Mouse (Mus musculus): Measurements from ENCODE around the gene Spint4. TPM values are rescaled to one million over a fixed set of nuclear protein-coding genes. Genes with fewer than 3 reads are reported as not detected.
A peak's percentile ranks its signal among the peaks of the same experiment; 100 is the strongest.
"Not testable (repeated sequence)": the region's sequence is repeated elsewhere in the genome, so short reads cannot be mapped to it uniquely, and the experiment has no call there.

Spint4 gene
- polyA plus RNA-seq, 1 experiment: not detected

DNA sequence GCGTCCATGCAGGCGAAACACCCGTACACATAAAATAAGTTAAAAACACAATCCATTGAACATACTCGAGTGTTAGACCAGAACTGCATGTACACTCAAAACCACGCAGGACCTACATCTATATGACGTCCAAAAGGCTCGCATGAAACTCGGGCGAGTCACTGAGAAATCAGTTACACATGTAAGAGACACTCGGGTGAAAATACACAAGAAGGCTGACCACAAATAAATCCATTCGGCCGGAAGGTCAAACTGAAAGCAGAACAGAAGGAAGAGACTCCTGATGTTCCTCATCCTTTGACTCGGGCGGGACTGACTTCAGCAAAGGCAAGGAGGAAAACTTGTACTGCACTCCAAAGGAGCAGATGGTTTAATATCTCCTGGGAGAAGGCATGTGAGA, 7.7 kb downstream of the Spint4 start:
- Histone ChIP-seq H3K4me3 (replicated peaks; ENCODE audit: control insufficient read depth, low read depth, low read length) (no peak overlapping the region), H3K27ac (ENCODE audit: control insufficient read depth, insufficient read depth, low read depth, low read length, poor library complexity) (no peak overlapping the region), H3K4me1 (ENCODE audit: control insufficient read depth, insufficient read depth, low read length) (no peaks in the 10 kb centered on the region)
- WGBS: 82% methylated on average over 14 of the region's 14 CpGs
- TF ChIP-seq POLR2A (IDR thresholded peaks at IDR 0.05; ENCODE audit: borderline replicate concordance, control insufficient read depth, low read depth, low read length) (no peak), CTCF (IDR thresholded peaks at IDR 0.05; ENCODE audit: control insufficient read depth, insufficient read depth, low read length) (no peak)

DNA sequence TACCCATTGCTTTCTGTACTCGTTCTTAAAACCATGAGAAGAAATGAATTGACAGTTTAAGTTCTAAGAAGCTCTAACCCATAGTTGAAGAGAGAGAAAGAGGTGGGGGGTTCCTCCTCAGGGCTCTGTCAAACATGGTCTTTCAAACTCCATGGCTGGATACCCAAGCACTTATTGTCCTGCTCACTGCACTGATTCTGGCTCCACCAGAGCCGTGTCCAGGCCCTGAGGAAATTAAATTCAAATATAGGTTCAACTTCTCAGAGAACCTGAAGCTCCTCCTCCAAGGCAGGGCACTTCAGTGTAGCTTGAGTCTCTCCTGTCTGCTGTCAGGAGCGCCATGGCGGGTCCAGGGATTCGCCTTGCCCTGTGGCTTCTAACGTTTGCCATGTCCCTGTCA, 16.7 kb downstream of the Spint4 start, which contains the start of gene Spint5:
TSS of gene Spint5 (plus strand) at position 301 of the 400 bp plus-strand sequence.
- 70% methylated on average over 6 of the region's 6 CpGs for WGBS
- Histone ChIP-seq H3K4me1 (ENCODE audit: control insufficient read depth, insufficient read depth, low read length) (no peaks in the 10 kb centered on the region), H3K4me3 (replicated peaks; ENCODE audit: control insufficient read depth, low read depth, low read length) (no peak within 1 kb of the TSS), H3K27ac (ENCODE audit: control insufficient read depth, insufficient read depth, low read depth, low read length, poor library complexity) (no peak within 1 kb of the TSS)
- TF ChIP-seq POLR2A (IDR thresholded peaks at IDR 0.05; ENCODE audit: borderline replicate concordance, control insufficient read depth, low read depth, low read length): no peak
- no peak for TF ChIP-seq CTCF (IDR thresholded peaks at IDR 0.05; ENCODE audit: control insufficient read depth, insufficient read depth, low read length)

DNA sequence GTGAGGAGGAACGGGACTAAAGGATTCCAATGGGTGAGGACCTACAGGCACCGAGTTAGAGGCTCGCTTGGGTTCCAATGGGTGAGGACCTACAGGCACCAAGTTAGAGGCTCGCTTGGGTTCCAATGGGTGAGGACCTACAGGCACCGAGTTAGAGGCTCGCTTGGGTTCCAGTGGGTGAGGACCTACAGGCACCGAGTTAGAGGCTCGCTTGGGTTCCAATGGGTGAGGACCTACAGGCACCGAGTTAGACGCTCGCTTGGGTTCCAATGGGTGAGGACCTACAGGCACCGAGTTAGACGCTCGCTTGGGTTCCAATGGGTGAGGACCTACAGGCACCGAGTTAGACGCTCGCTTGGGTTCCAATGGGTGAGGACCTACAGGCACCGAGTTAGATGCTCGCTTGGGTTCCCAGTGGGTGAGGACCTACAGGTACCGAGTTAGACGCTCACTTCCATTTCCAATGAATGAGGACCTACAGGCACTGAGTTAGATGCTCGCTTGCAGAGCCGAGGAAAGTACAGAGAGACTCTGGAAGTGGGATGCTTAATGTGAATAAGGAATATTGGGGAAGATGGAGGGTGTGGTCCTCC, 18.0 kb downstream of the Spint4 start:
- H3K4me3 ChIP-seq (replicated peaks; ENCODE audit: control insufficient read depth, low read depth, low read length); H3K27ac ChIP-seq (ENCODE audit: control insufficient read depth, insufficient read depth, low read depth, low read length, poor library complexity); H3K4me1 ChIP-seq (ENCODE audit: control insufficient read depth, insufficient read depth, low read length): not testable (repeated sequence)
- 88% methylated on average over 23 of the region's 23 CpGs for WGBS

DNA sequence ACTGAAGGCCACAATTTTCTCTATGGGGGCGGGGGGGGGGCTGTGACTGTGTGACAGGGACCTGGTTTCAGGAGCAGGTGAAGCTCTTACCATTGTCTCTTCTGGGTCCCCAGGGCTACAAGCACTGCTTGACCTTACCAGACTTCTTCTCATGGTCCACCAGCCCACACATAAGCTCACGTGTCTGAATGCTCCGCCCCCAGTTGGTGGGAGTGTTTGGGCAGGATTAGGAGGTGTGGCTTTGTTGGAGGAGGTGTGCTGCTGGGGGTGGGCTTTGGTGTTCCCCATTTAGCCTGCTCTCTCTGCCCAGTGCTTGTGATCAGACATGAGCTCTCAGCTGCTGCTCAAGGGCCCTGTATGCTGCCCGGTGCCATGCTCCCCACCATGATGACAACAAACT, 25.0 kb downstream of the Spint4 start:
- no peaks in the 10 kb centered on the region for H3K4me1 ChIP-seq (ENCODE audit: control insufficient read depth, insufficient read depth, low read length)
- 78% methylated on average over 4 of the region's 4 CpGs for WGBS
- no peak overlapping the region for H3K27ac ChIP-seq (ENCODE audit: control insufficient read depth, insufficient read depth, low read depth, low read length, poor library complexity)
- TF ChIP-seq POLR2A (IDR thresholded peaks at IDR 0.05; ENCODE audit: borderline replicate concordance, control insufficient read depth, low read depth, low read length): no peak
- no peak for TF ChIP-seq CTCF (IDR thresholded peaks at IDR 0.05; ENCODE audit: control insufficient read depth, insufficient read depth, low read length)
- H3K4me3 ChIP-seq (replicated peaks; ENCODE audit: control insufficient read depth, low read depth, low read length): no peak overlapping the region

DNA sequence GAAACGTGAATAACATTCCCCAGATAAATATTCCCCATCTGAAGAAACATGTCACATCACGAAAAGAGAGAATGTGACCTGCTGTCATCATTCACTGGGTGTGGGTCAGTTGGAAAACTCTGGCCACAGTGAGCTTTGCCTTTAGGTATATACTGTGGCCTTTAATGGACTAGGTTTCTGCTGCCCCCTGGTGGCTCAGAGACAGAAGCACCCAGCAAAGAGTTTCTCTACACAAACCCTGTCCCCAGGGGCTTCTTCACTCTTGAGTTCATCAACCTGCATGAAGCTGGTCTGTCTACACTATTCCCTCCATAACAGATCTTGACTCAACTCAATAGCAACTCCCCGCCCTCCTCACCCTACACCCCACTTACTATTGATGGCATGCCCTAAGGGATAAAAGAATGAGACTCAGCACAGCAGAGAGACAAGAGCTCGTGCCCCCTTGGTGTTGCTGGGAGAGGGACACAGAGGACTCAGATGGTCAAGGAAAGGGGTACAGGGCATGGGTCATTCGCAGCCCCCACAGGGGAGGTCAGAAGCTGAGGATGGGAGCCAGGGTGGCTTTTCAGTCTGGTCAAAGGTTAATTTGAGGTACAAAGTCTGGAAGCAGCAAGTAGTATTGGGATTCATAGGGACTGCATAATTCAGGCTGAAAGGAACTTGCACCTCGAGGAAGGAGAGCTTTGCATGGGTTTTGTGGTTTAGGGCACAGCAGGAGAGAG, 27.8 kb downstream of the Spint4 start:
- Histone ChIP-seq H3K4me3 (replicated peaks; ENCODE audit: control insufficient read depth, low read depth, low read length) (no peak overlapping the region), H3K27ac (ENCODE audit: control insufficient read depth, insufficient read depth, low read depth, low read length, poor library complexity) (no peak overlapping the region), H3K4me1 (ENCODE audit: control insufficient read depth, insufficient read depth, low read length) (no peaks in the 10 kb centered on the region)
- TF ChIP-seq CTCF (IDR thresholded peaks at IDR 0.05; ENCODE audit: control insufficient read depth, insufficient read depth, low read length) (peak; percentile 77), POLR2A (IDR thresholded peaks at IDR 0.05; ENCODE audit: borderline replicate concordance, control insufficient read depth, low read depth, low read length) (no peak)
- WGBS: 24% methylated on average over 6 of the region's 6 CpGs

DNA sequence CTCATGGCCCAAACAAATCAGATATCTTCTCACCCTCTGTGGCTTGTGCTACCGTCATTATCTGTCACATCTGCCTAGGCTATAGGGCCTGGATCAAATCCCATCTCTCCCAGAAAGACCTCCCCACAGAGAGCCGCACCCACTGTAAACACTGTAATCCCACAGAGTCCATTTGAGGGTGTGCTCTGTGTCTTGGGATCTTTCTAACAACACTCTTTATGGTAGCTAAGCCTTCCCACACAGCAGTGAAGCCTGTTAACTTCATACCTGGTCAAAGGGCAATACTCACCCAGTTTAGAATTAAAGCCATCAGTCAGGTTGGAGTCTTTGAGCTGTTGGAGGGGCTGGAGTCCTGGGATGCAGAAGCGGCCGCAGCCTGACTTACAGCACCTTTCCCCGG, 33.4 kb downstream of the Spint4 start:
- 79% methylated on average over 5 of the region's 5 CpGs for WGBS
- TF ChIP-seq CTCF (IDR thresholded peaks at IDR 0.05; ENCODE audit: control insufficient read depth, insufficient read depth, low read length): no peak
- TF ChIP-seq POLR2A (IDR thresholded peaks at IDR 0.05; ENCODE audit: borderline replicate concordance, control insufficient read depth, low read depth, low read length): no peak
- Histone ChIP-seq H3K4me1 (ENCODE audit: control insufficient read depth, insufficient read depth, low read length) (no peaks in the 10 kb centered on the region), H3K4me3 (replicated peaks; ENCODE audit: control insufficient read depth, low read depth, low read length) (no peak overlapping the region), H3K27ac (ENCODE audit: control insufficient read depth, insufficient read depth, low read depth, low read length, poor library complexity) (no peak overlapping the region)

DNA sequence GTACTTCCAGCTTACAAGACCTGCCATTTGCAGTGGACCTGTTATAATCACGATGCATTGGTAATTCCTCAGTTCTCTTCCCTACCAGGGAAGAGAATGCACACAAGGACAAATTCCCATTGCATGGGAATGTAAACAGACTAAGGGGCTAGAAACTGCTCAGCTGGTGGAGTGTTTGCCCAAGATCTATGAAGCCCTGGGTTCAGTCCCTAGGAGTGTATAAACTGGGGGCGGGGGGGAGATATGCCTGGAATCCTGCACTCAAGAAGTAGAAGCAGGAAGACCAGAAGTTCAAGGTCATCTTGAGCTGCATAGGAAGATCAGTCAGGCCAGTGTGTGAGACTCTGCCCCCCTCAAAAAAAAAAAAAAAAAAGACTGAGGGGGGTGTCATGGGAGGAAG, 35.0 kb downstream of the Spint4 start:
- TF ChIP-seq POLR2A (IDR thresholded peaks at IDR 0.05; ENCODE audit: borderline replicate concordance, control insufficient read depth, low read depth, low read length): no peak
- no peak for TF ChIP-seq CTCF (IDR thresholded peaks at IDR 0.05; ENCODE audit: control insufficient read depth, insufficient read depth, low read length)
- Histone ChIP-seq H3K4me1 (ENCODE audit: control insufficient read depth, insufficient read depth, low read length) (no peaks in the 10 kb centered on the region), H3K27ac (ENCODE audit: control insufficient read depth, insufficient read depth, low read depth, low read length, poor library complexity) (no peak overlapping the region), H3K4me3 (replicated peaks; ENCODE audit: control insufficient read depth, low read depth, low read length) (no peak overlapping the region)
- 81% methylated on average over 2 of the region's 2 CpGs for WGBS

DNA sequence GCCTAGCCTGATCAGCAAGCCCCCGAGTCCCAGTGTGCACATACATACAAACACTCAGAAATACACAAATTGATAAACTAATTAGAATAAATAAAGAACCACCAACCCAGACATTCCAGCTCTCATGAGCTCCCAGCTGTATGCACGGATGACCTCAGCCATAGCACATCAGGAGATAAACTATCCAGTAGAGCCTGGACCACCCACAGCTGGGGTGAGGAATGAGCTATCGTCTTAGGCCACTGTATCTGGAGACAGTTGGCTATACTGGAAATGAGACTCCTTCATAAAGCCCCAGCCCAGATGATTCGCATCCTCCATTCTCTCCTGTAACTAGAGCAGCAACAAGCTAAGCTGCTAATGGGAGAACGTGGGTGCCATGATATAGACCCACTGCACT, 36.5 kb downstream of the Spint4 start:
- no peak overlapping the region for H3K27ac ChIP-seq (ENCODE audit: control insufficient read depth, insufficient read depth, low read depth, low read length, poor library complexity)
- no peaks in the 10 kb centered on the region for H3K4me1 ChIP-seq (ENCODE audit: control insufficient read depth, insufficient read depth, low read length)
- no peak for TF ChIP-seq POLR2A (IDR thresholded peaks at IDR 0.05; ENCODE audit: borderline replicate concordance, control insufficient read depth, low read depth, low read length)
- no peak for TF ChIP-seq CTCF (IDR thresholded peaks at IDR 0.05; ENCODE audit: control insufficient read depth, insufficient read depth, low read length)
- WGBS: 78% methylated on average over 5 of the region's 5 CpGs
- no peak overlapping the region for H3K4me3 ChIP-seq (replicated peaks; ENCODE audit: control insufficient read depth, low read depth, low read length)

Data from bone marrow, adult 2 months (tissue).